Mouse (Mus musculus) liver, postnatal 0 days (tissue): ENCODE data around the gene Epha2.

Source experiments
- CTCF ChIP-seq: sonication (generic); IDR thresholded peaks from 2 replicates; pipeline ENCODE4 v1.5.1; 2016; ENCODE audit warnings: antibody characterized with exemption, low read depth
- EP300 ChIP-seq: IDR thresholded peaks from 2 replicates; pipeline ENCODE4 v1.6.1; 2016; ENCODE audit warnings: antibody characterized with exemption, low read depth, mild to moderate bottlenecking

- no peak for TF ChIP-seq CTCF
- TF ChIP-seq EP300 = no peak
Observed at GRCm38 (mm10) chr4:141322526-141322925, 21.5 kb downstream of the Epha2 start.
